Mouse (Mus musculus) ES-Bruce4 (cell line): Measurements from ENCODE around the gene Fam19a2. TPM values are rescaled to one million over a fixed set of nuclear protein-coding genes. Genes with fewer than 3 reads are reported as not detected.

Experiments used
- H3K27ac ChIP-seq: 2 replicates; pipeline ENCODE4 v1.5.1; 2012; ENCODE audit warnings: low read length, inconsistent platforms; ENCODE audit not compliant: insufficient read depth
- H3K27me3 ChIP-seq: 2 replicates; pipeline ENCODE4 v1.6.1; 2012; ENCODE audit warnings: mild to moderate bottlenecking, low read length, inconsistent platforms; ENCODE audit not compliant: control insufficient read depth, poor library complexity, insufficient read depth, severe bottlenecking
- H3K36me3 ChIP-seq: 2 replicates; pipeline ENCODE4 v1.6.1; 2012; ENCODE audit warnings: inconsistent platforms, mild to moderate bottlenecking, low read length, moderate library complexity; ENCODE audit not compliant: control insufficient read depth, poor library complexity, insufficient read depth, severe bottlenecking
- H3K4me1 ChIP-seq: one replicate; pipeline ENCODE4 v1.8.1; 2011; ENCODE audit warnings: low read length; ENCODE audit not compliant: control insufficient read depth, insufficient read depth
- H3K4me3 ChIP-seq: 2 replicates; pipeline ENCODE4 v1.5.1; 2011; ENCODE audit warnings: low read depth, mild to moderate bottlenecking, low read length
- H3K9ac ChIP-seq: 2 replicates; pipeline ENCODE4 v1.6.1; 2012; ENCODE audit warnings: low read depth, mild to moderate bottlenecking, inconsistent platforms; ENCODE audit not compliant: poor library complexity, severe bottlenecking
- H3K9me3 ChIP-seq: replicated peaks from 2 replicates; pipeline ENCODE4 v1.6.1; 2012; ENCODE audit warnings: mild to moderate bottlenecking, low read length, inconsistent platforms; ENCODE audit not compliant: control insufficient read depth, poor library complexity, insufficient read depth, severe bottlenecking
- CTCF ChIP-seq: IDR thresholded peaks from one replicate; pipeline ENCODE4 v1.8.1; 2011; ENCODE audit warnings: low read depth, low read length
- EP300 ChIP-seq: IDR thresholded peaks from 2 replicates; pipeline ENCODE4 v1.6.1; 2011; ENCODE audit warnings: low read depth, low read length; ENCODE audit not compliant: insufficient read depth
- POLR2A ChIP-seq: IDR thresholded peaks from one replicate; pipeline ENCODE4 v1.8.1; 2011; ENCODE audit warnings: low read length; ENCODE audit not compliant: insufficient read depth
- polyA plus RNA-seq: library from polyadenylated mRNA; stranded (reverse); fragments of >200 nt; gene quantifications from 2 replicates; pipeline ENCODE4 v1.2.4, GENCODE M21; 2011; ENCODE audit warnings: low read depth; ENCODE audit not compliant: missing spikeins, insufficient read depth, insufficient read length

The Fam19a2 gene
- polyA plus RNA-seq, 1 experiment = not detected

GRCm38 (mm10) chr10:123460466-123460865 is 196.7 kb downstream of the Fam19a2 start:
- TF ChIP-seq POLR2A (no peak), CTCF (no peak), EP300 (no peak)
- no peak overlapping the region for H3K27ac ChIP-seq
- H3K27me3 ChIP-seq = no peaks in the 10 kb centered on the region
- H3K9ac ChIP-seq = no peak overlapping the region
- H3K36me3 ChIP-seq = no peaks in the 10 kb centered on the region
- H3K4me1 ChIP-seq = no peaks in the 10 kb centered on the region
- no peaks in the 10 kb centered on the region for H3K9me3 ChIP-seq
- H3K4me3 ChIP-seq = no peak overlapping the region

GRCm38 (mm10) chr10:123462305-123462704 is 198.5 kb downstream of the Fam19a2 start:
- H3K27me3 ChIP-seq = no peaks in the 10 kb centered on the region
- no peak overlapping the region for H3K4me3 ChIP-seq
- no peaks in the 10 kb centered on the region for H3K4me1 ChIP-seq
- no peak overlapping the region for H3K27ac ChIP-seq
- TF ChIP-seq CTCF = no peak
- no peak for TF ChIP-seq POLR2A
- no peak for TF ChIP-seq EP300
- no peaks in the 10 kb centered on the region for H3K36me3 ChIP-seq
- H3K9ac ChIP-seq = no peak overlapping the region
- H3K9me3 ChIP-seq = no peaks in the 10 kb centered on the region

GRCm38 (mm10) chr10:123514749-123515148 is 251.0 kb downstream of the Fam19a2 start:
- H3K27ac ChIP-seq = no peak overlapping the region
- no peaks in the 10 kb centered on the region for H3K9me3 ChIP-seq
- TF ChIP-seq CTCF = no peak
- no peak for TF ChIP-seq EP300
- TF ChIP-seq POLR2A = no peak
- H3K4me1 ChIP-seq = no peaks in the 10 kb centered on the region
- H3K27me3 ChIP-seq = no peaks in the 10 kb centered on the region
- H3K4me3 ChIP-seq = no peak overlapping the region
- no peak overlapping the region for H3K9ac ChIP-seq
- H3K36me3 ChIP-seq = no peaks in the 10 kb centered on the region

GRCm38 (mm10) chr10:123520613-123521012 is 256.8 kb downstream of the Fam19a2 start:
- no peaks in the 10 kb centered on the region for H3K27me3 ChIP-seq
- no peaks in the 10 kb centered on the region for H3K4me1 ChIP-seq
- TF ChIP-seq CTCF (no peak), EP300 (no peak), POLR2A (no peak)
- H3K4me3 ChIP-seq = no peak overlapping the region
- H3K9ac ChIP-seq = no peak overlapping the region
- no peaks in the 10 kb centered on the region for H3K9me3 ChIP-seq
- no peaks in the 10 kb centered on the region for H3K36me3 ChIP-seq
- H3K27ac ChIP-seq = no peak overlapping the region

GRCm38 (mm10) chr10:123521203-123521602 is 257.4 kb downstream of the Fam19a2 start:
- H3K9ac ChIP-seq = no peak overlapping the region
- H3K27ac ChIP-seq = no peak overlapping the region

GRCm38 (mm10) chr10:123525424-123525823 is 261.6 kb downstream of the Fam19a2 start:
- Histone ChIP-seq H3K9me3 (no peaks in the 10 kb centered on the region), H3K36me3 (no peaks in the 10 kb centered on the region), H3K27ac (no peak overlapping the region), H3K27me3 (no peaks in the 10 kb centered on the region), H3K4me3 (no peak overlapping the region), H3K4me1 (no peaks in the 10 kb centered on the region), H3K9ac (no peak overlapping the region)
- no peak for TF ChIP-seq POLR2A
- TF ChIP-seq EP300 = no peak
- TF ChIP-seq CTCF = no peak

More at GRCm38 (mm10) chr10:123521203-123521602, 257.4 kb downstream of the Fam19a2 start:
- H3K4me1 ChIP-seq = no peaks in the 10 kb centered on the region
- H3K36me3 ChIP-seq = no peaks in the 10 kb centered on the region
- H3K9me3 ChIP-seq = no peaks in the 10 kb centered on the region
- no peak for TF ChIP-seq CTCF
- no peaks in the 10 kb centered on the region for H3K27me3 ChIP-seq
- H3K4me3 ChIP-seq = no peak overlapping the region
